Mouse (Mus musculus): ENCODE results near the gene Gm20503. TPM values are rescaled to one million over a fixed set of nuclear protein-coding genes. Genes with fewer than 3 reads are reported as not detected.
A peak's percentile ranks its signal among the peaks of the same experiment; 100 is the strongest.

The Gm20503 gene
- polyA plus RNA-seq, 1 experiment from 2014 or later = 23.2 TPM

DNA sequence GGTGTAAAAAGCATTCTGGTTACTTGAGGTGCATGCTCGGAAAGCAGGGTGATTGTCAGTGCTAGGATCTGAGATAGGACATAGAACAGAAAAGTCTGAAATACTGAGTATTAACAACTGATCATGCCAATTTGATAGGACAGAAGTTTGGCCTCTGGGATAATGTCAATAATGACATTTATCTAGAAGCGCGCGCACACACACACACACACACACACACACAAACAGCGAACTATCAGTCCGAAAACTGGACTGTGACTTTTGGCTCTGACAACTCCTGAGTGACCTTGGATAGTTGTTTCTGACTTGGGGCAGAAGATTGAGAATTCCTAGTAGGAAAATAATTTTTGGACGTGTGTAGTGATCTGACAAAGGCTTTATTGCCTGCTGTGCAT, 793 bp downstream of the Gm20503 start:
- H3K4me2 ChIP-seq (replicated peaks; ENCODE audit: low read depth, low read length) = peak overlapping the region; percentile 95
- H3K27me3 ChIP-seq (replicated peaks; ENCODE audit: insufficient read depth, low read length) = no peaks in the 10 kb centered on the region
- DNase-seq (ENCODE audit: low spot score) (peak; percentile 31), ATAC-seq (no peak)
- peak overlapping the region; percentile 74 for H3K9ac ChIP-seq (replicated peaks; ENCODE audit: low read depth)
- no peaks in the 10 kb centered on the region for H3K36me3 ChIP-seq (ENCODE audit: insufficient read depth, low read length)
- H3K4me1 ChIP-seq (ENCODE audit: insufficient read depth, low read depth, low read length) = peaks cover 4% of the 10 kb centered on the region; the same call in 1 of the 2 replicates
- H3K9me3 ChIP-seq (ENCODE audit: low read length) = no peaks in the 10 kb centered on the region
- WGBS = 15% methylated on average over 7 of the region's 7 CpGs
- no peak overlapping the region for H3K27ac ChIP-seq (ENCODE audit: low read length)
- H3K4me3 ChIP-seq (ENCODE audit: low read depth, low read length) = peak overlapping the region; percentile 74
- TF ChIP-seq EP300 (IDR thresholded peaks at IDR 0.05) (no peak), CTCF (IDR thresholded peaks at IDR 0.05) (no peak)

DNA sequence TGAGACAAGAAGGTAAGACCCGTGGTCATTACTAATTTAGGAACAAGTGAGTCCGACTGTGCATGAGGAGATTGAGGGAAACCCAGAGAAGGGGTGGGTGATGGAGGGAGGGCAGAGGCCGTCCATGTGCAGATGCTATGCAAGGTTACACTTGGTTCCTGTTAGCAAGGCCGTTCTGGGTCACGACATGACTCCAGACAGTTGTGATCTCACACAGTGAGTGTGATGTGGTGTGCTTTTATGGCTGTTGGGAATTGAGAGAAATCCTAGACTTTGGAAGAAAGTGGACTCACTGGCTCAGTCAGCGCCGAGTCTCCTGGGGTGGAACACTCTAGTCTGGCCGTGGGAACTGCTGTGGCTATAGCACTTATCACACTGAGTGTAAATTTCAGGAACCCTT, 3.2 kb downstream of the Gm20503 start:
- no peak overlapping the region for H3K4me3 ChIP-seq (ENCODE audit: low read depth, low read length)
- ATAC-seq = no peak
- WGBS = 61% methylated on average over 8 of the region's 8 CpGs
- H3K4me2 ChIP-seq (replicated peaks; ENCODE audit: low read depth, low read length) = no peak overlapping the region
- TF ChIP-seq EP300 (IDR thresholded peaks at IDR 0.05) (no peak), CTCF (IDR thresholded peaks at IDR 0.05) (no peak)
- no peak overlapping the region for H3K9ac ChIP-seq (replicated peaks; ENCODE audit: low read depth)
- H3K4me1 ChIP-seq (ENCODE audit: insufficient read depth, low read depth, low read length) = peaks cover 4% of the 10 kb centered on the region; the same call in 1 of the 2 replicates
- H3K36me3 ChIP-seq (ENCODE audit: insufficient read depth, low read length) = no peaks in the 10 kb centered on the region
- H3K27me3 ChIP-seq (replicated peaks; ENCODE audit: insufficient read depth, low read length) = no peaks in the 10 kb centered on the region
- H3K27ac ChIP-seq (ENCODE audit: low read length) = no peak overlapping the region
- no peaks in the 10 kb centered on the region for H3K9me3 ChIP-seq (ENCODE audit: low read length)
- no peak for DNase-seq (ENCODE audit: low spot score)

DNA sequence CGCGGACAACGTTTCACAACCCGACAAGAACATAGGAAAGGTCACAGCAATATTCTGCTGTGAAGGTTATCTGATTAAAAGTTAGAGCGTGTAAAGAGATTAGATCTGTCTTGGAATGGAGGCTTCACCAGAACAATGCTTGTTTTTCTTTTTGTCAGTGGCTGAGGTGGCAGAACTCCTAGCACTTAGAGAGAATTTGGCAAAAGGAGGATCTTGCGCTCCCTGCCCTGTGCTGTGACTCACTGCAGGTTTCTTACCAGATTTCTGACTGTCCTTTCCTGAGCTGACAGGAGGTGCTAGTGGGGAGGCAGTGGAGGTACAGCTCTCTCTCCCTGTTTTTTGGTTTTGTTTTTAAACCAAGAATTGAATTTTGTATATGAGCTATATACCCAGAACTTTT, 4.0 kb downstream of the Gm20503 start:
- no peak for DNase-seq (ENCODE audit: low spot score)
- Histone ChIP-seq H3K4me3 (ENCODE audit: low read depth, low read length) (no peak overlapping the region), H3K27ac (ENCODE audit: low read length) (no peak overlapping the region), H3K36me3 (ENCODE audit: insufficient read depth, low read length) (no peaks in the 10 kb centered on the region), H3K4me2 (replicated peaks; ENCODE audit: low read depth, low read length) (no peak overlapping the region), H3K4me1 (ENCODE audit: insufficient read depth, low read depth, low read length) (peaks cover 8% of the 10 kb centered on the region; the same call in 1 of the 2 replicates), H3K9me3 (ENCODE audit: low read length) (no peaks in the 10 kb centered on the region), H3K9ac (replicated peaks; ENCODE audit: low read depth) (no peak overlapping the region), H3K27me3 (replicated peaks; ENCODE audit: insufficient read depth, low read length) (no peaks in the 10 kb centered on the region)
- no peak for ATAC-seq
- TF ChIP-seq CTCF (IDR thresholded peaks at IDR 0.05) = no peak
- TF ChIP-seq EP300 (IDR thresholded peaks at IDR 0.05) = no peak
- WGBS = 65% methylated on average over 6 of the region's 6 CpGs

DNA sequence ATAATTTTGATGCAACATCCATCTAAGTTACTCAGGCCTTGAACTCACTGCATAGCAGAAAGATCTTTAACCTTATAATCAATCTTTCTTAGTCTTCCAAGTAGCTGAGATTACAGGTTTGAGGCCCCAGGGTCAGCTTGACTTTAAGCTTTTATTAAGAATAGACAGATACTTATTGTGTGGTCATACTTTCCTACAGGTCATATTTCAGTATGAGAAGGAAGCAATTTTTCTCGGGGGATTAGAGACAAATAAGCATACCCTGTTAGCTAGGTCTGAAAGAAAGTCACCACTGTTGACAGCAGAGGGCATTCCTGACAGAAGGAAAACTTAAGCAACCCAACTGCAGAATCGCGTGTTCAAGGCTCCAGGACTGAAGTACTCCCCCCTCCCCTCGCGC, 5.0 kb downstream of the Gm20503 start:
- Histone ChIP-seq H3K9me3 (ENCODE audit: low read length) (no peaks in the 10 kb centered on the region), H3K27ac (ENCODE audit: low read length) (no peak overlapping the region), H3K4me2 (replicated peaks; ENCODE audit: low read depth, low read length) (no peak overlapping the region), H3K4me1 (ENCODE audit: insufficient read depth, low read depth, low read length) (peaks cover 8% of the 10 kb centered on the region; the same call in 1 of the 2 replicates), H3K9ac (replicated peaks; ENCODE audit: low read depth) (no peak overlapping the region), H3K4me3 (ENCODE audit: low read depth, low read length) (no peak overlapping the region), H3K36me3 (ENCODE audit: insufficient read depth, low read length) (no peaks in the 10 kb centered on the region), H3K27me3 (replicated peaks; ENCODE audit: insufficient read depth, low read length) (no peaks in the 10 kb centered on the region)
- no peak for ATAC-seq
- no peak for DNase-seq (ENCODE audit: low spot score)
- WGBS = 71% methylated on average over 5 of the region's 5 CpGs
- TF ChIP-seq EP300 (IDR thresholded peaks at IDR 0.05) (no peak), CTCF (IDR thresholded peaks at IDR 0.05) (no peak)

DNA sequence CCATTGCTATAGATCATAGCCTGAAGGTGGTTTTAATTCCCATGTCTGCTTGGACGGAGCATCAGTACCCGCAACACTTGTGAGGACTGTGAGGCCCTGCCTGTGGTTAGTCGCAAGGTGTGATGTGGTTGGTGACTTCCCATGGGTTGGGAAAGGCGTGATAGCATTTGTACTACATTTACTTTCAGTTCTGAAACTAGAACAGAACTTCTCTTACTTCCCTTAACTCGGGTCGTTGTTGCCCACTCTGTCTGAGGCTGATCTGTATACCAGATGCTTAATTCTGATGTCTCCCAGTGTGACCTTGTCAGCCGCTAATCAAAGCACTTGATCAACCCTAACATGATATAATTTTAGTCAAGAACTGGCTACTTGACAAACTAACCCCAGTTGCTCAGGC, 6.2 kb downstream of the Gm20503 start:
- no peak for TF ChIP-seq CTCF (IDR thresholded peaks at IDR 0.05)
- TF ChIP-seq EP300 (IDR thresholded peaks at IDR 0.05) = no peak
- ATAC-seq = no peak
- Histone ChIP-seq H3K4me3 (ENCODE audit: low read depth, low read length) (no peak overlapping the region), H3K9ac (replicated peaks; ENCODE audit: low read depth) (no peak overlapping the region), H3K27ac (ENCODE audit: low read length) (no peak overlapping the region), H3K36me3 (ENCODE audit: insufficient read depth, low read length) (no peaks in the 10 kb centered on the region), H3K27me3 (replicated peaks; ENCODE audit: insufficient read depth, low read length) (no peaks in the 10 kb centered on the region), H3K4me1 (ENCODE audit: insufficient read depth, low read depth, low read length) (peaks cover 6% of the 10 kb centered on the region; the same call in 1 of the 2 replicates), H3K4me2 (replicated peaks; ENCODE audit: low read depth, low read length) (no peak overlapping the region), H3K9me3 (ENCODE audit: low read length) (no peaks in the 10 kb centered on the region)
- DNase-seq (ENCODE audit: low spot score) = no peak
- WGBS = 85% methylated on average over 7 of the region's 7 CpGs

DNA sequence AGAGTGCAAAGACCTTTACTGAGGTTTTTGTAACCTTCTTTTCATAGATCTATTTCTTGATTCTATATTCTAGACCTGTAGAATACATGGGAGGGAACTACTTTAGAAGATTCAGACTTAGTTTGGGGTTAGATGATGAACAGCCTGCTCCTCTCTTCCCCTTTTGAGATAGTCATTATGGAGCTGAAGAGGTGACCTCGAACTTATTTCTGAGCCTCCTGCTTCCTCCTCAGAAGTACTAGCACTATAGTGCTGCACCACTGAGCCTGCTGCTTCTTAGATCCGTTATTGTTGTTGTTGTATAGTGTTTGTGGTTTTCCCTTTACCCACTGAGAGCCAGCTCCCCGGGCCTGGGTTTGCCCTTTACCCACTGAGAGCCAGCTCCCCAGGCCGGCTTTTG, 6.7 kb downstream of the Gm20503 start:
- H3K4me3 ChIP-seq (ENCODE audit: low read depth, low read length) = no peak overlapping the region
- H3K9me3 ChIP-seq (ENCODE audit: low read length) = no peaks in the 10 kb centered on the region
- no peak for ATAC-seq

DNA sequence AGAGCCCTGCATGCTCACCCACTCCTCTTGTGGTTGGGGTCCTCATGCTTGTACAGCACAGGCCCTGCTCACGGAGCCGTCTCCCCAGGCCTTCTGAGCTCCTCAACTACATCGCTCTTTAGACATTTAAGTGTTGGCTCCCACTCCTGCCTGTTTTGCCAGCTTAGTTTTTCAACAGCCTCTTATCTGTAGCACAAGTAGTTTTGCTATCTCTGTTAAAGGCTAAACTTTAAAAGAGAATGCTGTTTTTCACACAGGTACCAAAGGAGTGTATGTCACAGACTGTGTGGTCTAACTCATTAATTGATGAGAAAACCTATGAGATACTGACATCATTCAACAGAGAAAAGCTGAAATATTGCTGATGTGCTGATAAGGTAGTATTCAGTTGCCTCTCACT, 8.4 kb downstream of the Gm20503 start:
- no peaks in the 10 kb centered on the region for H3K9me3 ChIP-seq (ENCODE audit: low read length)
- H3K9ac ChIP-seq (replicated peaks; ENCODE audit: low read depth) = no peak overlapping the region

More for the DNA sequence above, 6.7 kb downstream of the Gm20503 start:
- H3K36me3 ChIP-seq (ENCODE audit: insufficient read depth, low read length) = no peaks in the 10 kb centered on the region
- DNase-seq (ENCODE audit: low spot score) = no peak
- H3K9ac ChIP-seq (replicated peaks; ENCODE audit: low read depth) = no peak overlapping the region
- H3K4me2 ChIP-seq (replicated peaks; ENCODE audit: low read depth, low read length) = no peak overlapping the region
- H3K27ac ChIP-seq (ENCODE audit: low read length) = no peak overlapping the region
- H3K4me1 ChIP-seq (ENCODE audit: insufficient read depth, low read depth, low read length) = peaks cover 4% of the 10 kb centered on the region; the same call in 1 of the 2 replicates
- H3K27me3 ChIP-seq (replicated peaks; ENCODE audit: insufficient read depth, low read length) = no peaks in the 10 kb centered on the region
- no peak for TF ChIP-seq CTCF (IDR thresholded peaks at IDR 0.05)
- no peak for TF ChIP-seq EP300 (IDR thresholded peaks at IDR 0.05)
- 78% methylated on average over 4 of the region's 4 CpGs for WGBS

More for the DNA sequence above, 8.4 kb downstream of the Gm20503 start:
- DNase-seq (ENCODE audit: low spot score) (no peak), ATAC-seq (no peak)
- H3K27me3 ChIP-seq (replicated peaks; ENCODE audit: insufficient read depth, low read length) = no peaks in the 10 kb centered on the region
- TF ChIP-seq CTCF (IDR thresholded peaks at IDR 0.05) (no peak), EP300 (IDR thresholded peaks at IDR 0.05) (no peak)
- H3K4me2 ChIP-seq (replicated peaks; ENCODE audit: low read depth, low read length) = no peak overlapping the region
- no peak overlapping the region for H3K27ac ChIP-seq (ENCODE audit: low read length)
- 36% methylated on average over 3 of the region's 3 CpGs for WGBS
- H3K4me1 ChIP-seq (ENCODE audit: insufficient read depth, low read depth, low read length) = peaks cover 4% of the 10 kb centered on the region; the same call in 1 of the 2 replicates
- no peak overlapping the region for H3K4me3 ChIP-seq (ENCODE audit: low read depth, low read length)
- no peaks in the 10 kb centered on the region for H3K36me3 ChIP-seq (ENCODE audit: insufficient read depth, low read length)
